ENCODE assay signal across 8 mouse cellular contexts in the genomic region with DNA sequence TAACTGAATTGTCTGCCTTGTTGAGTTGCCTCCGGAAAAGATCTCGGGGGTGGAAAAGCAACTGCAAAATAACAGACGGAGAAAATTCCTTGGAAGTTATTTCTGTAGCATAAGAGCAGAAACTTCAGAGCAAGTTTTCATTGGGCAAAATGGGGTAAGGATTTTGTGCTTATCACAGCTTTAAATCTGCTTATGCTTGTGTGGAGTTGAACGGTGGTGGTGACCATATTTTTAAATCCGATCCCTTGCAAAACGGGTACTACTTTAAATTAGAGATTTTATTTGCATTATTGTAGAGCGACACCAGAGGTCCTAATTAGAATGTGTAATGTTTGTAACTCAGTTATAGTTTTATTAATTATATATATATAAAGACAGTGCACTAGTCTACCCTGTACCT. TPM values are rescaled to one million over a fixed set of nuclear protein-coding genes. Genes with fewer than 3 reads are reported as not detected.
DNase-seq lines count a peak whose midpoint lies in the region; ATAC-seq lines count a peak whose summit lies in the region.

No protein-coding gene starts in this region.

- no peaks in the 10 kb centered on the region for H3K27me3 ChIP-seq in lung, embryonic 15.5 days
- H3K27me3 ChIP-seq in embryonic facial prominence, embryonic 15.5 days: no peaks in the 10 kb centered on the region
- no peaks in the 10 kb centered on the region for H3K27me3 ChIP-seq in limb, embryonic 15.5 days
- no peaks in the 10 kb centered on the region for H3K27me3 ChIP-seq in stomach, embryonic 15.5 days (replicated peaks)

- H3K4me3 ChIP-seq in lung, embryonic 15.5 days: peak overlapping the region; percentile 82
- H3K4me3 ChIP-seq in embryonic facial prominence, embryonic 15.5 days (replicated peaks): peak overlapping the region; percentile 84
- peak overlapping the region; percentile 86 for H3K4me3 ChIP-seq in limb, embryonic 15.5 days
- H3K4me3 ChIP-seq in stomach, embryonic 15.5 days (replicated peaks): peak overlapping the region; percentile 90

- no peak for DNase-seq in lung, postnatal 10 days
- no peak for DNase-seq in frontal cortex, postnatal 25 days (ENCODE audit: low spot score in 2 of 2)
- DNase-seq in cerebellum, adult 9-11 months: no peak
- no peak for DNase-seq in right cerebral cortex, postnatal 36 days (ENCODE audit: low spot score in 2 of 2)

- 0 out of 2 replicates have a peak overlapping the region, but pooled peaks have one; percentile 88 for H3K9ac ChIP-seq in lung, embryonic 15.5 days
- no peak overlapping the region for H3K9ac ChIP-seq in embryonic facial prominence, embryonic 15.5 days
- peak overlapping the region; percentile 79; the same call in 1 of the 2 replicates for H3K9ac ChIP-seq in limb, embryonic 15.5 days
- H3K9ac ChIP-seq in stomach, embryonic 15.5 days: peak overlapping the region; percentile 73

- no peak for ATAC-seq in lung, embryonic 15.5 days (ENCODE audit: borderline replicate concordance, extremely low read depth, low FRiP score, low TSS enrichment)
- no peak for ATAC-seq in embryonic facial prominence, embryonic 15.5 days (ENCODE audit: insufficient number of reproducible peaks, low FRiP score, low TSS enrichment, low read depth)
- ATAC-seq in limb, embryonic 15.5 days (ENCODE audit: insufficient number of reproducible peaks, low FRiP score, low TSS enrichment, low read depth): no peak
- no peak for ATAC-seq in stomach, embryonic 15.5 days (ENCODE audit: insufficient read depth, low FRiP score, low read depth)

- H3K4me2 ChIP-seq in lung, embryonic 15.5 days: peak overlapping the region; percentile 80
- H3K4me2 ChIP-seq in embryonic facial prominence, embryonic 15.5 days (replicated peaks): peak overlapping the region; percentile 73
- H3K4me2 ChIP-seq in limb, embryonic 15.5 days: peak overlapping the region; percentile 77
- H3K4me2 ChIP-seq in stomach, embryonic 15.5 days: peak overlapping the region; percentile 80

- 4% methylated on average over 7 of the region's 7 CpGs for WGBS in lung, embryonic 15.5 days
- WGBS in embryonic facial prominence, embryonic 15.5 days: 5% methylated on average over 7 of the region's 7 CpGs
- WGBS in limb, embryonic 15.5 days: 4% methylated on average over 7 of the region's 7 CpGs
- 10% methylated on average over 7 of the region's 7 CpGs for whole genome bisulfite sequencing in stomach, embryonic 15.5 days

- no peaks in the 10 kb centered on the region for H3K36me3 ChIP-seq in lung, embryonic 15.5 days
- H3K36me3 ChIP-seq in embryonic facial prominence, embryonic 15.5 days: no peaks in the 10 kb centered on the region
- no peaks in the 10 kb centered on the region for H3K36me3 ChIP-seq in limb, embryonic 15.5 days
- no peaks in the 10 kb centered on the region for H3K36me3 ChIP-seq in stomach, embryonic 15.5 days

- H3K27ac ChIP-seq in lung, embryonic 15.5 days: no peak overlapping the region
- peak overlapping the region; percentile 98; the same call in 1 of the 2 replicates for H3K27ac ChIP-seq in embryonic facial prominence, embryonic 15.5 days (replicated peaks)
- peak overlapping the region; percentile 96; the same call in 1 of the 2 replicates for H3K27ac ChIP-seq in limb, embryonic 15.5 days
- H3K27ac ChIP-seq in stomach, embryonic 15.5 days: no peak overlapping the region

- H3K9me3 ChIP-seq in lung, embryonic 15.5 days: no peaks in the 10 kb centered on the region
- no peaks in the 10 kb centered on the region for H3K9me3 ChIP-seq in embryonic facial prominence, embryonic 15.5 days (replicated peaks)
- no peaks in the 10 kb centered on the region for H3K9me3 ChIP-seq in limb, embryonic 15.5 days
- no peaks in the 10 kb centered on the region for H3K9me3 ChIP-seq in stomach, embryonic 15.5 days

- peaks cover 11% of the 10 kb centered on the region; the same call in 1 of the 2 replicates for H3K4me1 ChIP-seq in lung, embryonic 15.5 days
- peaks cover 9% of the 10 kb centered on the region; the same call in 1 of the 2 replicates for H3K4me1 ChIP-seq in embryonic facial prominence, embryonic 15.5 days
- peaks cover 11% of the 10 kb centered on the region; the same call in 1 of the 2 replicates for H3K4me1 ChIP-seq in limb, embryonic 15.5 days
- peaks cover 6% of the 10 kb centered on the region; the same call in 1 of the 2 replicates for H3K4me1 ChIP-seq in stomach, embryonic 15.5 days

RNA-seq across cellular contexts. Expression of a gene that starts 5.7 kb away (rescaled TPM):
- polyA plus RNA-seq in lung, embryonic 15.5 days (2015; fragmentation: Nextera tagmentation; extraction: Ambion mirVana): 4.4 TPM in 2 replicates
- polyA plus RNA-seq in embryonic facial prominence, embryonic 15.5 days (2015; fragmentation: Nextera tagmentation; extraction: Ambion mirVana): 5.9 and 6.1 TPM in 2 replicates
- polyA plus RNA-seq in limb, embryonic 15.5 days (2015; fragmentation: Nextera tagmentation; extraction: Ambion mirVana): 4.2 and 4.7 TPM in 2 replicates
- polyA plus RNA-seq in stomach, embryonic 15.5 days (2015; fragmentation: Nextera tagmentation; extraction: Ambion mirVana): 5.1 and 5.2 TPM in 2 replicates

Comparison
In these comparisons a context has a peak if more than half of its experiments do, and no peak if none do; other contexts are left out.
1. H3K27ac ChIP-seq: peak in embryonic facial prominence, embryonic 15.5 days (single experiment) and limb, embryonic 15.5 days (single experiment); none in lung, embryonic 15.5 days (single experiment) and stomach, embryonic 15.5 days (single experiment).
2. Peak in every context shown above with its lines, with median percentiles within 50 percentile points of each other: H3K4me2 ChIP-seq and H3K4me3 ChIP-seq.